Mouse (Mus musculus): ENCODE measurements around the gene B3galt6. TPM values are rescaled to one million over a fixed set of nuclear protein-coding genes. Genes with fewer than 3 reads are reported as not detected.

B3galt6 gene
- total and polyA plus RNA-seq, 3 experiments, result 3.6 to 11.7 (median 4.1) TPM

DNA sequence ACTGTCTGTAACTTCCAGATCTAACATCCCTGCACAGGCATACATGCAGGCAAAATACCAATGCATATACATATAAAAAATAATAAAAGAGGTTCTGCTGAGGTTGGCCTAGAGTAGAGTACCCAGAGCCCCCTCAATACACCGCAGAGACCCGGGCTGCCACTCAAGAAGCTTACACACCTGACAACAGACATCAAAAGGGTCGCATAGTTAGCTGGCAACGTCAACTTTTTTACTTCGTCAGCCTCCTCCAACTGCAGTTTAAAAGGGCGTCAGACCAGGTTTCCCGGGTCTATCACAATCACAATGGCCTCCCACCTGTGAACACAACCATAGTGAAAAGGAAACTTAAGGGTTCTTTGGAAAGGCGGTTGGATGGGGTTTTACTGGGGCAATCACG, 31.1 kb upstream of the B3galt6 start:
- Histone ChIP-seq H3K36me3 (replicated peaks) (no peaks in the 10 kb centered on the region), H3K9me3 (replicated peaks) (no peaks in the 10 kb centered on the region), H3K27me3 (ENCODE audit: insufficient read depth, low read length) (peaks cover 10% of the 10 kb centered on the region; the same call in 1 of the 2 replicates), H3K4me1 (ENCODE audit: insufficient read depth, low read depth, low read length) (peaks cover 12% of the 10 kb centered on the region), H3K4me3 (ENCODE audit: low read depth, low read length) (no peak overlapping the region)
- DNase-seq (ENCODE audit: low spot score), result no peak
- TF ChIP-seq GATA1 (IDR thresholded peaks at IDR 0.05; ENCODE audit: borderline replicate concordance, low read length), result no peak
- TF ChIP-seq CTCF (IDR thresholded peaks at IDR 0.05; ENCODE audit: low read depth, low read length), result no peak
- no peak for TF ChIP-seq TAL1 (conservative IDR thresholded peaks at IDR 0.05; ENCODE audit: low read depth, low read length)
- no peak for TF ChIP-seq POLR2AphosphoS5 (IDR thresholded peaks at IDR 0.05; ENCODE audit: insufficient replicate concordance, low read depth, low read length)
- no peak for TF ChIP-seq GATA2 (IDR thresholded peaks at IDR 0.05; ENCODE audit: borderline replicate concordance, low read depth, low read length)
- ATAC-seq (ENCODE audit: extremely low read depth, insufficient number of reproducible peaks, low FRiP score, poor library complexity, severe bottlenecking), result no peak

DNA sequence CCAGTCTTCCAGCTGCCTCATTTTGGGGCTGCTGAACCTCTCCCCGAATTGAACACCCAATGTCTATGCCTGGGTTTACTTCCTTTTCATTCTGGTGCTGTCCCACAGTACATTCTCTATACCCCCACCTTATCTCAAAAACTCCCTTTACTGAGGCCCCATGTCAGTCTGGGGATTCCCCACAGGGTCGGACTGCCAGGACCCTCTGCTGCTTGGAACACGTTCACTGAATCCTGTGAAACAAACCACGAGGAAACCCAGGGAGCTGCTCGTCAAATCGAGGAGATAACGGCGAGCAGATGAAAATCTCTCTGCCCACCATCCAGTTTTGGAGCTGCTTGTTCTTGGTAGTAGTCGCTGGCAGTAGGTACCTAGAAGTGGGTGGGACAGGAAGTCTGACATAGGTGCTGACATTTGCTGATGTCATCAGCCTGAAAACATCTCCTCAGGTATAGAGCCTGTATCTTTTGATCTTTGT, 29.5 kb upstream of the B3galt6 start:
- no peak overlapping the region for H3K4me3 ChIP-seq (ENCODE audit: low read depth, low read length)
- no peak for DNase-seq (ENCODE audit: low spot score)
- peaks cover 12% of the 10 kb centered on the region for H3K4me1 ChIP-seq (ENCODE audit: insufficient read depth, low read depth, low read length)
- no peaks in the 10 kb centered on the region for H3K9me3 ChIP-seq (replicated peaks)
- H3K36me3 ChIP-seq (replicated peaks), result peaks cover 4% of the 10 kb centered on the region
- peaks cover 10% of the 10 kb centered on the region; the same call in 1 of the 2 replicates for H3K27me3 ChIP-seq (ENCODE audit: insufficient read depth, low read length)
- no peak for TF ChIP-seq CTCF (IDR thresholded peaks at IDR 0.05; ENCODE audit: low read depth, low read length)
- no peak for ATAC-seq (ENCODE audit: extremely low read depth, insufficient number of reproducible peaks, low FRiP score, poor library complexity, severe bottlenecking)

DNA sequence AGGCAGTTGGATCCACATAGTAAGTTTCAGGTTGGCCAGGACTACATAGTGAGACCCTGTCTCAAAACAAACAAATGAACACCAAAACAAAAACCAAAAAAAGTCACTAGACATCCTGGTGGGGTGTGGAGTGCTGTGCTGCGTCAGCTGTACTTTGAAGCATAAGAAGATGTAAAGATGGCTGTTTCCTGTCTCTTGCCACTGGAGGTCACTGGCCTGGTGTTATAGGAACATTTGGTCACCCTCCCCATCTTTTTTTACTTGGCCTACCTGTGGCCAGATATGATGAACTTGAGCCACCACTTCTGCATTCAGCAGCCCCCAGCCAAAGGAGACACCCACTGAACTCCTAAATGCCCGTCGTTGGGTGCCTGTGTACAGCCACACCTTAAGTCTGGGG, 28.9 kb upstream of the B3galt6 start:
- Histone ChIP-seq H3K36me3 (replicated peaks) (peaks cover 8% of the 10 kb centered on the region), H3K27me3 (ENCODE audit: insufficient read depth, low read length) (peaks cover 10% of the 10 kb centered on the region; the same call in 1 of the 2 replicates), H3K9me3 (replicated peaks) (no peaks in the 10 kb centered on the region), H3K4me1 (ENCODE audit: insufficient read depth, low read depth, low read length) (peaks cover 12% of the 10 kb centered on the region), H3K4me3 (ENCODE audit: low read depth, low read length) (no peak overlapping the region)
- no peak for ATAC-seq (ENCODE audit: extremely low read depth, insufficient number of reproducible peaks, low FRiP score, poor library complexity, severe bottlenecking)
- TF ChIP-seq CTCF (IDR thresholded peaks at IDR 0.05; ENCODE audit: low read depth, low read length), result no peak
- no peak for TF ChIP-seq GATA2 (IDR thresholded peaks at IDR 0.05; ENCODE audit: borderline replicate concordance, low read depth, low read length)
- TF ChIP-seq POLR2AphosphoS5 (IDR thresholded peaks at IDR 0.05; ENCODE audit: insufficient replicate concordance, low read depth, low read length), result no peak
- TF ChIP-seq TAL1 (conservative IDR thresholded peaks at IDR 0.05; ENCODE audit: low read depth, low read length), result no peak
- no peak for TF ChIP-seq GATA1 (IDR thresholded peaks at IDR 0.05; ENCODE audit: borderline replicate concordance, low read length)
- DNase-seq (ENCODE audit: low spot score), result no peak

DNA sequence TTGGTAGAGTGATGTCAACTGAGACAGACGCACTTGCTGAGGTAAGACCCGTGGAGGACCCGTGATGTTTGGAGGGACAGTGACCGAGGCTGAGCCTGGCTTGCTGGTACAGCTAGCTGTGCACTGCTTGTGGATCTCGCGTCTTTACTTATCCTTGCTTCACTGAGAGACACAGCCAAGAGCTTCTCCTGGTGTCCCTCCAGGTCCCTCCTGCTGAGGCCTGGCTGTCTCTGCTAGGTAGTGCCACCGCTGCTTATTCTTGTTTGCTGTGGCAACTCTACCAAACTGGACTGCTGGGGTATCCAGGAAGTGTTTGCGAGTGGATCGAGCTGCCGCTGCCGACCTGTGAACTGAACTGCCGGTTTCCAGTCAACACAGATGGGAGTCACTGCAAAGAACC, 27.3 kb upstream of the B3galt6 start:
- peaks cover 24% of the 10 kb centered on the region for H3K36me3 ChIP-seq (replicated peaks)
- ATAC-seq (ENCODE audit: extremely low read depth, insufficient number of reproducible peaks, low FRiP score, poor library complexity, severe bottlenecking), result no peak
- TF ChIP-seq CTCF (IDR thresholded peaks at IDR 0.05; ENCODE audit: low read depth, low read length), result no peak
- no peak for TF ChIP-seq POLR2AphosphoS5 (IDR thresholded peaks at IDR 0.05; ENCODE audit: insufficient replicate concordance, low read depth, low read length)
- peaks cover 6% of the 10 kb centered on the region; the same call in 1 of the 2 replicates for H3K27me3 ChIP-seq (ENCODE audit: insufficient read depth, low read length)
- peaks cover 12% of the 10 kb centered on the region for H3K4me1 ChIP-seq (ENCODE audit: insufficient read depth, low read depth, low read length)
- DNase-seq (ENCODE audit: low spot score), result no peak
- no peaks in the 10 kb centered on the region for H3K9me3 ChIP-seq (replicated peaks)
- no peak overlapping the region for H3K4me3 ChIP-seq (ENCODE audit: low read depth, low read length)

DNA sequence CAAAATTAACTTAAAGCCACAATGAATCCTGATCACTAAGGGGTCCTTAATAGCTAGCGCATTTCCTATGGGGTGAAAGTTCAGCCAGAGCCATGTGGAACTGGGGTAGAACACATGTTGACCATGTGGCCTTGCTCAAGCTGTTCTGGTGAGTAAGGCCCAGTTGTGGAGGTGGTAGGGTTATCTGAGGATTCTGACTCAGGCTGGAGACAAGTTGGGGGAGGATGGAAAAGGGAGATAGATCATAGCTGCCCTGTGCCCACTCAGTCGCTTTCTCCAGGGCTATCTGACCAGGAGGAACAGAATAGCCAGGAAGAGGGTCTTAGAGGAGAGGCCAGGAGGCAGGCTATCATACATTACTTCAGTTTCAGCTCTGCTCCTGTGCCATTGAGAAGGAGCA, 22.0 kb upstream of the B3galt6 start:
- H3K4me1 ChIP-seq (ENCODE audit: insufficient read depth, low read depth, low read length), result peaks cover 8% of the 10 kb centered on the region
- no peak for ATAC-seq (ENCODE audit: extremely low read depth, insufficient number of reproducible peaks, low FRiP score, poor library complexity, severe bottlenecking)
- H3K27me3 ChIP-seq (ENCODE audit: insufficient read depth, low read length), result no peaks in the 10 kb centered on the region
- no peak for DNase-seq (ENCODE audit: low spot score)
- peaks cover 75% of the 10 kb centered on the region for H3K36me3 ChIP-seq (replicated peaks)
- no peak for TF ChIP-seq GATA2 (IDR thresholded peaks at IDR 0.05; ENCODE audit: borderline replicate concordance, low read depth, low read length)
- no peaks in the 10 kb centered on the region for H3K9me3 ChIP-seq (replicated peaks)
- H3K4me3 ChIP-seq (ENCODE audit: low read depth, low read length), result no peak overlapping the region

DNA sequence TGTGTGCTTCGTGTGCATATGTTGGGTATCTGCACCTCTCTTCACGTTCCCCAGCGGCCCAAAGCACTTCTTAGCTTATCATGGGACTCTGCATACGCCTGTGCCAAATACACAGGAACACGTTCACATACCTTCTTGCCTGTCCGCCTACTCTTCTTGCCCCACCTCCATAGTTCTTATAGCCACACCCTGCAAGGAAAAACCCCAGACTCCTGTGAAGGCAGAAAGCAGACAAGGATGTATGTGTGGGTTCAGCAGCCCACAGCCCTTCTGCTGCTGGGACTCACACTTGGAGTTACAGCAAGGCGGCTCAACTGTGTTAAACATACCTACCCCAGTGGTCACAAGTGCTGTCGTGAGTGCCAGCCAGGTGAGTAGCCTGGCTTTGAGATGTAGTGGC, 21.2 kb upstream of the B3galt6 start, which contains the start of gene Tnfrsf4:
Gene Tnfrsf4 (plus strand): TSS at position 207 of the 400 bp plus-strand sequence.
- ATAC-seq (ENCODE audit: extremely low read depth, insufficient number of reproducible peaks, low FRiP score, poor library complexity, severe bottlenecking) (no peak), DNase-seq (ENCODE audit: low spot score) (no peak)
- no peak for TF ChIP-seq GATA2 (IDR thresholded peaks at IDR 0.05; ENCODE audit: borderline replicate concordance, low read depth, low read length)
- no peak for TF ChIP-seq CTCF (IDR thresholded peaks at IDR 0.05; ENCODE audit: low read depth, low read length)
- TF ChIP-seq GATA1 (IDR thresholded peaks at IDR 0.05; ENCODE audit: borderline replicate concordance, low read length), result no peak
- no peak for TF ChIP-seq TAL1 (conservative IDR thresholded peaks at IDR 0.05; ENCODE audit: low read depth, low read length)
- TF ChIP-seq POLR2AphosphoS5 (IDR thresholded peaks at IDR 0.05; ENCODE audit: insufficient replicate concordance, low read depth, low read length), result no peak; the same call in 1 of the 2 replicates
- H3K9me3 ChIP-seq (replicated peaks), result no peaks in the 10 kb centered on the region
- peaks cover 8% of the 10 kb centered on the region for H3K4me1 ChIP-seq (ENCODE audit: insufficient read depth, low read depth, low read length)
- H3K36me3 ChIP-seq (replicated peaks), result peaks cover 83% of the 10 kb centered on the region
- no peak within 1 kb of the TSS for H3K4me3 ChIP-seq (ENCODE audit: low read depth, low read length)
- H3K27me3 ChIP-seq (ENCODE audit: insufficient read depth, low read length), result no peaks in the 10 kb centered on the region

DNA sequence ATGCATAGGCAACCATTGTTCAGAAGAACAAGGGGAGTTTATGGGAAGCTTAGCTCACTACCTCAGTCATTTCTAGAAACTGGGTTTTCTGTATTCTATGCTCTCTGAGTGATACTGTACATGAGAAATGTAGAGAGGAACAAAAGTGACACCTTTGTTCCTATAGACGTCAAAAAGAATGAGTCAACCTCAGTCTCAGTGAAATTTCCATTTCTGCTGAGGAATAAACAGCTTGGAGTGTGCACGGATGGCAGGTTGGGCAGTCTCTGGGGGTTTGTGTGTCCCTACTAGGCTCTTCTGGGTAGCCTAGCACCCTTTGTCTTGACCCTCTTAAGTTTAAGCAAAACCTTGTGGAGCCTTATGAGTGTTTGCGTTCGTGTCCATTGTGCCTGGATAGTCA, 15.9 kb upstream of the B3galt6 start:
- H3K4me1 ChIP-seq (ENCODE audit: insufficient read depth, low read depth, low read length), result peaks cover 4% of the 10 kb centered on the region; the same call in 1 of the 2 replicates
- no peak for TF ChIP-seq CTCF (IDR thresholded peaks at IDR 0.05; ENCODE audit: low read depth, low read length)
- TF ChIP-seq GATA2 (IDR thresholded peaks at IDR 0.05; ENCODE audit: borderline replicate concordance, low read depth, low read length), result no peak
- no peak for TF ChIP-seq TAL1 (conservative IDR thresholded peaks at IDR 0.05; ENCODE audit: low read depth, low read length)
- no peak for TF ChIP-seq POLR2AphosphoS5 (IDR thresholded peaks at IDR 0.05; ENCODE audit: insufficient replicate concordance, low read depth, low read length)
- no peak for TF ChIP-seq GATA1 (IDR thresholded peaks at IDR 0.05; ENCODE audit: borderline replicate concordance, low read length)
- no peaks in the 10 kb centered on the region for H3K27me3 ChIP-seq (ENCODE audit: insufficient read depth, low read length)
- no peak for ATAC-seq (ENCODE audit: extremely low read depth, insufficient number of reproducible peaks, low FRiP score, poor library complexity, severe bottlenecking)
- no peak for DNase-seq (ENCODE audit: low spot score)
- H3K36me3 ChIP-seq (replicated peaks), result peaks cover 94% of the 10 kb centered on the region
- H3K9me3 ChIP-seq (replicated peaks), result no peaks in the 10 kb centered on the region
- no peak overlapping the region for H3K4me3 ChIP-seq (ENCODE audit: low read depth, low read length)
